Mouse (Mus musculus): Measurements from ENCODE around the gene Nfatc2. TPM values are rescaled to one million over a fixed set of nuclear protein-coding genes. Genes with fewer than 3 reads are reported as not detected.
A peak's percentile ranks its signal among the peaks of the same experiment; 100 is the strongest.

Gene Nfatc2
- polyA plus RNA-seq (2012; rRNA removed) = 2.7 and 4.2 TPM in 2 replicates

DNA sequence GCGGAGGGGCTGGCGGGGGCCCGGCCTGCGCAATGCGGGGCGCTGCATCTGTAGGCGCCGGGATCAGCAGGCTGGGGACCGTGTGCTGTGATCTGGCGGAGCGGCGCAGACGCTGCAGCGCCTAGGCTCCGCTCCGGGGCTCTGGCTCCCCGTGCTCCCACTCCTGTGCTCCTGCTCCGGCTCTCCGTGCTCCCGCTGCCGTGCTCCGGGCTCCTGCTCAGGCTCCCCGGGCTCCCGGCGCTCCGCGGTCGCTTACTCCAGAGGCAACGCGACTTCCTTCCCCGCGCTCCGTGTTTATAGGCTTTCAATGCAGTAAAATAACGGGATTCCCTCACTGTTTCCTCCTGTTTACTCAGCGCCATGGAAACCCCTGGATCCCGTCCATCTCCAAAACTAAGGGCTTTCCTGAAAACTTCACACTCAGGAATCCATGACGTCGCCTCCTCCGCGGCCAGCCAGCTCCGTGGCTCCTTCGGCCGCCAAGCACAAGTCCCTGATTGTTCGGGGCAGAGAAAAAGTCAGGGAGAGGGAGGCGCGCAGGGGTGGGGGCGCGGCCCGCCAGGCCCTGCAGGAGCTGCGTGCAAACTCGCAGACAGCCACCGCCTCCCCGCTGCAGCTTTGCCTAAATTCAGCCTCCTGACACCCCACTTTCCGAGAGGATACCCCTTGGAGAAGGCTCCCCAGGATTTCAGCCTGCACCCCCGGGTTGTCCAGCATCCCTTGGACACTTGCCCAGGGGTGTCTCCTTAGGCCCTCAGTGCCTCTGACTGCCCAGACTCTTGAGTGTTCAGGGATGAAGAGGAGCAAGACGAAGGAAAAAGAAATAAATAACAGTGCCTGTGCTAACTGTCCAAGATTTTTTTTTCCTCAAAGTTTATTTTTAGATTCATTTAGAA lies at the start of gene Nfatc2:
Gene Nfatc2 (minus strand): TSS at position 167 of the 896 bp plus-strand sequence.
- TF ChIP-seq CTCF (IDR thresholded peaks at IDR 0.05; ENCODE audit: borderline replicate concordance, extremely low read depth, insufficient read depth, insufficient read length) (no peak), POLR2A (IDR thresholded peaks at IDR 0.05; ENCODE audit: borderline replicate concordance, extremely low read depth, insufficient read depth, insufficient read length, poor library complexity, severe bottlenecking) (no peak)
- peak; percentile 94 for DNase-seq (ENCODE audit: low read depth)

DNA sequence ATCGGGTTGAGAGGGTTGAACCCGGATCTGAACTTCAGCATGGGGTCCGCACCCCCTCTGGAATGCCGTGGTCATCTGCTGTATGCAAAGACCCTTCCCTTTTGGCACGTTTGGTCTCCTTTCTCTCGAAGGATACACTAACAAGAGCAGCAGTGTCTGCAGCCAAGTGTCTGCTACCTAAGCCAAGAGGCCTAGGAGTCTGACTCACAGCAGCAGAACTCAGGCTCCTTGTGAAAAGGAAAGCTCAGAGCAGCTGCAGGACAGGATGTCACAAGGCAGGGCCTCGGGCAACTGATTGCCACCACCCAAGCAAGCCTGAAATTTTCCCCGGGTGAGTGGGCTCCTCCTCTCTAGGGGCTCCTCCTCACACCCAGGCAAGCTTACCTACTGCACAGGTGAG lies 46.7 kb upstream of the Nfatc2 start:
- DNase-seq (ENCODE audit: low read depth) = no peak
- no peak for TF ChIP-seq POLR2A (IDR thresholded peaks at IDR 0.05; ENCODE audit: borderline replicate concordance, extremely low read depth, insufficient read depth, insufficient read length, poor library complexity, severe bottlenecking)
- no peak for TF ChIP-seq CTCF (IDR thresholded peaks at IDR 0.05; ENCODE audit: borderline replicate concordance, extremely low read depth, insufficient read depth, insufficient read length)

DNA sequence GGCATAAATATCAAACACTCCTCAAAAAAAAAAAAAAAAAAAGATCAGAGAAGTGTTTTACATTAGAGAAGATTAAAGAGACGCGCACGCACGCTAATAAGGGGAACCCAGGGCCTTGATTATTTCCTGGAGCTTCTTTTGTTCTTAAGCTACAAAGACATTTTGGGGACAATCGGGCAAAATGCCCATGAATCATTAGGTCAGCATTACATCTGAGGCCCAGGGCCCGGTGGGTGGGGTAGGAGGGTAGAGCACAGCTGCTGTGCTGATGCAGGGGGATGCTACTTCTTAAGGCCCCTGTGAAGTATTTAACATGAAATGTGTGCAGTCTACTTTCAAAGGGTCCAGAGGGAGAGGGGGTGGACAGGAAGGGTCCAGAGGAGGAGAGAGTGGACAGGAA lies 43.4 kb upstream of the Nfatc2 start:
- peak; percentile 80 for DNase-seq (ENCODE audit: low read depth)
- TF ChIP-seq CTCF (IDR thresholded peaks at IDR 0.05; ENCODE audit: borderline replicate concordance, extremely low read depth, insufficient read depth, insufficient read length) (no peak), POLR2A (IDR thresholded peaks at IDR 0.05; ENCODE audit: borderline replicate concordance, extremely low read depth, insufficient read depth, insufficient read length, poor library complexity, severe bottlenecking) (no peak)

DNA sequence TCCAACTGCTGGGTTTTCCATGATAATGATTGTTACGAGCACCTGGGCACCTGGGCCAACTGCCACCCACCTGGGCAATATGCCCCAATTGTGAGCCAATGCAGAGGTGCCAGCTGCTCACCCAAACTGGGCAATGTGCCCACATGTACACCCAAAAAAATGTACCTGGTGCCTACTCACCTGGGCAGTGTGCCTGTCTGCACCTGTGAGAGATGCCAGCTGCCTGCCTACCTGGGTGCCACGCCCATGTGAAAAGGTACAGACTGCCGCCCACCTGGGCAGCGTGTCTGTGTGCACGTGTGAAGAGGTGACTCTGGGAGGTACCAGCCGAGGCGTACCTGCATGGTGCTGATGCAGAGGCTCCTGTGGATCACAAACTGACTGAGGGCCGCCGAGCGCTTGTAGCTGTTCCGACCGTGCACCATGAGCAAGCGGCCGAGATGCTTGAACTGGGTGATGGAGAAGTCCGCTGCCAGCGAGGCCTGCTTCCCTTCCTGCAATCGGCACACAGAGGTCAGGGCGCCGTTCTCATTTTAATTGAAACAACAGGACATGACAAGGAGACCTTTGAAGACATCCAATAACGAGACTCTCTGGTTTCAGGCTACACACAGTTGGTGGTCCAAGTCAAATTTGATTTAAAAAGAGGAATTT lies 42.2 kb upstream of the Nfatc2 start:
- TF ChIP-seq CTCF (IDR thresholded peaks at IDR 0.05; ENCODE audit: borderline replicate concordance, extremely low read depth, insufficient read depth, insufficient read length) = no peak
- no peak for TF ChIP-seq POLR2A (IDR thresholded peaks at IDR 0.05; ENCODE audit: borderline replicate concordance, extremely low read depth, insufficient read depth, insufficient read length, poor library complexity, severe bottlenecking)
- peak; percentile 44 for DNase-seq (ENCODE audit: low read depth)

DNA sequence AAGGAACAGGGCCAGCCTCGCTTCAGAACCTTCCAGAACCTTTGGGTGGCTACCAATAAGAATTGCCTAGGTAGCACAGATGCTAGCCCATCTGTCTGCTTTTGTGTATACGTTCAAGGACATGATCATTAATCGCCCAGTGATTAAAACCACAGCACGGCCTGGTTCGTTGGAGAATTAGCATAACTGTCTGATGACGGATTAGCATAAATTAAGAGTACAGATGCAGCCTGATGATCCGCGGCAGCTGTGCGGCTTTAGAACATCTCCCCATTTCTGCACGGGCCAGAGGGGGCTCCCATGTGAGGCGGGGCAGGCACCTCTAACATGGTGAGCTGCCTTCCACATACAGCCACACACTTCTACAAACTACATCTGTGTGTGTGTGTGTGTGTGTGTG lies 40.7 kb upstream of the Nfatc2 start:
- peak; percentile 84 for DNase-seq (ENCODE audit: low read depth)

DNA sequence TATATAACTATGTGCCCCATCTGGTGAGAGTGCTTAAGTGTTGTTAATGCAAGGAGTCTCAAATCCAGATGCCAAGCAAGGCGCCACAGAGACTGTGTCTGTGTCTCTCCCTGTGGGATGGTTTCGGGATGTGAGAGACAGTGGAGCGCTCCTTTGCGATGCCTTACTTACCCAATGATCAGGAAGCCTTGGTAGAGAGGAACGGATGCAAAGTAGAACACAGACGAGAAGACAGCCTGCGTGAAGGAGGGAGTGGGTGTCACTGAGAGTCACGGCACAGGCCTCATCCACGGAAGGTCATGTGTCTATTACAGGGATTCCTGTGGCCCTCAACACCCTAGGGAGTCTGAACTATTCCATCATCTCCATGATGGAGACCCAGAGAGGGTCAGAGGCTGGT lies 39.0 kb upstream of the Nfatc2 start:
- no peak for TF ChIP-seq CTCF (IDR thresholded peaks at IDR 0.05; ENCODE audit: borderline replicate concordance, extremely low read depth, insufficient read depth, insufficient read length)
- TF ChIP-seq POLR2A (IDR thresholded peaks at IDR 0.05; ENCODE audit: borderline replicate concordance, extremely low read depth, insufficient read depth, insufficient read length, poor library complexity, severe bottlenecking) = no peak
- DNase-seq (ENCODE audit: low read depth) = no peak

More for the DNA sequence above, 40.7 kb upstream of the Nfatc2 start:
- no peak for TF ChIP-seq CTCF (IDR thresholded peaks at IDR 0.05; ENCODE audit: borderline replicate concordance, extremely low read depth, insufficient read depth, insufficient read length)
- TF ChIP-seq POLR2A (IDR thresholded peaks at IDR 0.05; ENCODE audit: borderline replicate concordance, extremely low read depth, insufficient read depth, insufficient read length, poor library complexity, severe bottlenecking) = no peak

DNA sequence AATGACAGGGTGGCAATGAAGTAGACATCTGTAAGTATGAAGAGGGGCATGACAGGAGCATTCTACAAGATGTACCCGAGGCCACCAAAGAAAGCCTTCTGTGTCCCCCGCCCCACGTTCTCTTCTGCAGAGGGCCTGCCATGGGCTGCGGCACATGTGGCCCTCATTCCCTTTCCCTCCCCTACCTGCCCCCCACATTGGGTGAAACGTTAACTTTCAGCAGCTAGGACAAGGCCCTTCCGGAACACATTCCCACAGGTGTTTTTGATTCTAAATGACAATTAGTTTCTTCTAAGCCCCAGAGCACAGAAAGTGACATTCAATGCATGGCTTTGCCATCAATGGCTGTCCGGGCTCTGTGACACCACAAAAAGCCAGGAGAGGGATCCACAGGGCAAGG lies 33.4 kb upstream of the Nfatc2 start:
- TF ChIP-seq CTCF (IDR thresholded peaks at IDR 0.05; ENCODE audit: borderline replicate concordance, extremely low read depth, insufficient read depth, insufficient read length) (no peak), POLR2A (IDR thresholded peaks at IDR 0.05; ENCODE audit: borderline replicate concordance, extremely low read depth, insufficient read depth, insufficient read length, poor library complexity, severe bottlenecking) (no peak)

DNA sequence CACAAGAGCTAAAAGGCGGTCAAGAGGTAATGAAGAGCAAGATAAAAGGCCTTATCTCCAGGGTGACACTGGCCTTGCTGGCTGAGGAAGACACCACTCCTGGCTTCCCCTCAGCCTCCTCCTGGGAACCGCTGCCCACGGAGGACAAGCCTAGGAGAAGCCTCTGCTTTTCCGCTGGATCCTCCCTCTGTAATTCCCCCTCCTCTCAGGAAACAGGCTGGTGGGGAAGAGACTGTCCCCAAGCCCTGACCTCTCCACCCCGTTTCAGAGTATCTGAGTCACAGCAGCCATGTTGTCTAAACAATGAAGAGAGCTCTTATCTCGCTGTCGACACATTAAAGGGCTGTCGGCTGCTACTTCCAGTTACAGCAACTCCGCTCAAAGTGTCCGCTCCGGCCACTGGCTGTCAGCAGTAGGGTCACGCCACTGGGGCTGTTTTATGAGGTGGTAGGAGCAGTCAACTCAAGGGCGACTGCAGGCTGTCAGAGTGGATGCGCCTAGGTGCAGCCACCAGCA lies 31.9 kb upstream of the Nfatc2 start:
- TF ChIP-seq CTCF (IDR thresholded peaks at IDR 0.05; ENCODE audit: borderline replicate concordance, extremely low read depth, insufficient read depth, insufficient read length) = no peak
- TF ChIP-seq POLR2A (IDR thresholded peaks at IDR 0.05; ENCODE audit: borderline replicate concordance, extremely low read depth, insufficient read depth, insufficient read length, poor library complexity, severe bottlenecking) = no peak
- no peak for DNase-seq (ENCODE audit: low read depth)

More for the DNA sequence above, 33.4 kb upstream of the Nfatc2 start:
- DNase-seq (ENCODE audit: low read depth) = no peak

DNA sequence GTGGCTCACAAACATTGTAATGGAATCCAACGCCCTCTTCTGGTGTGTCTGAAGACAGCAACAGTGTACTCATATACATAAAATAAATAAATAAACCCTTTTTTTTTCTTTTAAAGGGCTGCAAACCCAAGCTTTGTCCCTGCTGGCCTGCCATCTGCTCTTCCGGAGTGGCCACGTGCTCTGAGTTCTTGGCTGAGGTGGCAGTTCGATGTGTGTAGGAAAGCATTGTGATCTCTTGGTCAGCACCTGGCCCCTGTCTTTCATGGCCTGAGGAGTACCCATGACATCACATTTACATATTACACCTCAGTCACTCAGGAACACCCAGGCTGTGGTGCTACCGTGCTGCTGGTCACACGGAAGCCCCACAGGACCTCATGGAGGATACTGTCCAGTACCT lies 31.1 kb upstream of the Nfatc2 start:
- DNase-seq (ENCODE audit: low read depth) = no peak
- no peak for TF ChIP-seq POLR2A (IDR thresholded peaks at IDR 0.05; ENCODE audit: borderline replicate concordance, extremely low read depth, insufficient read depth, insufficient read length, poor library complexity, severe bottlenecking)
- TF ChIP-seq CTCF (IDR thresholded peaks at IDR 0.05; ENCODE audit: borderline replicate concordance, extremely low read depth, insufficient read depth, insufficient read length) = no peak

DNA sequence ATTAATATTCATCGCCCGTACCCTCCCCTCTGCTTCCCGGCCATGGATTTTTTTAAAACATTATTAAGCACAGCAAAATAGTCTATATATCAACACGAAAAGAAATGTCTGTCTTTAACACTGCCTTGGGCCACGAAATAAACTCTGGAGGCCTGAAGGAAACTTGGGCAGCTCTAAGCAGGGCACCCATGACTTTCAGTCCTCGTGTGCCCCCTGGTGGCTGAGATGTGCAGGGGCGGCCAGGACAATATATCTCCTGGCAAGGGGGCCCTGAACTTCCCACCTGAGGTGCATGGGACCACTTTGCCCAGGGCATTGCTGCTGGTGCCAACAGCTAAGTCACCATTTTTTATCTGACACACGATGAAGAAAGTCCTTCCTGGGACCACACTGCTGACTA lies 27.3 kb upstream of the Nfatc2 start:
- DNase-seq (ENCODE audit: low read depth) = peak; percentile 81
- TF ChIP-seq POLR2A (IDR thresholded peaks at IDR 0.05; ENCODE audit: borderline replicate concordance, extremely low read depth, insufficient read depth, insufficient read length, poor library complexity, severe bottlenecking) = no peak
- peak; percentile 94 for TF ChIP-seq CTCF (IDR thresholded peaks at IDR 0.05; ENCODE audit: borderline replicate concordance, extremely low read depth, insufficient read depth, insufficient read length)
